Mouse (Mus musculus) MEL (cell line): ENCODE data around the gene Wbp4. TPM values are rescaled to one million over a fixed set of nuclear protein-coding genes. Genes with fewer than 3 reads are reported as not detected.

Experiments
- DNase-seq: peaks from one replicate; pipeline ENCODE4 v3.0.0; 2011; ENCODE audit warnings: low read depth, low spot score
- H3K27ac ChIP-seq: 2 replicates; pipeline ENCODE4 v1.5.1; 2012; ENCODE audit warnings: low read depth, mild to moderate bottlenecking, control low read depth, low read length, moderate library complexity; ENCODE audit not compliant: control insufficient read depth
- H3K27me3 ChIP-seq, 2 experiments: fragments of 150-350 bp in 1 of 2; sonication (generic) in 1 of 2; 2 replicates each; pipeline ENCODE4 v1.6.1; 2012; ENCODE audit warnings: low read length in 2 of 2, mild to moderate bottlenecking in 2 of 2, improper control_type of control experiment in 1 of 2, moderate library complexity in 1 of 2; ENCODE audit not compliant: insufficient read depth in 2 of 2, control insufficient read depth in 1 of 2
- H3K36me3 ChIP-seq, 2 experiments: 2 replicates each; pipeline ENCODE4 v1.6.1; 2012 to 2014; ENCODE audit warnings: low read length in 2 of 2, improper control_type of control experiment in 1 of 2, inconsistent platforms in 1 of 2, mild to moderate bottlenecking in 1 of 2; ENCODE audit not compliant: insufficient read depth in 2 of 2, control insufficient read depth in 1 of 2
- H3K4me1 ChIP-seq, 2 experiments: fragments of 150-350 bp in 1 of 2; sonication (generic) in 1 of 2; 2 replicates each; pipeline ENCODE4 v1.6.1; 2012; ENCODE audit warnings: low read length in 2 of 2, improper control_type of control experiment in 1 of 2, mild to moderate bottlenecking in 1 of 2; ENCODE audit not compliant: insufficient read depth in 2 of 2, control insufficient read depth in 1 of 2
- H3K4me3 ChIP-seq, 2 experiments: fragments of 150-350 bp in 1 of 2; sonication (generic) in 1 of 2; 2 replicates each; pipeline ENCODE4 v1.5.1; 2012; ENCODE audit warnings: low read depth in 2 of 2, low read length in 2 of 2, mild to moderate bottlenecking in 2 of 2, moderate library complexity in 2 of 2, control low read depth in 1 of 2, improper control_type of control experiment in 1 of 2; ENCODE audit not compliant: control insufficient read depth in 1 of 2, insufficient read depth in 1 of 2
- H3K79me2 ChIP-seq: 2 replicates; pipeline ENCODE4 v1.6.1; 2012; ENCODE audit warnings: mild to moderate bottlenecking, low read length, moderate library complexity; ENCODE audit not compliant: control insufficient read depth, poor library complexity, insufficient read depth
- H3K9ac ChIP-seq: 2 replicates; pipeline ENCODE4 v1.6.1; 2012; ENCODE audit warnings: low read depth, mild to moderate bottlenecking, control low read depth, low read length, moderate library complexity; ENCODE audit not compliant: control insufficient read depth, poor library complexity, severe bottlenecking
- H3K9me3 ChIP-seq: fragments of 150-350 bp; sonication (generic); replicated peaks from 2 replicates; pipeline ENCODE4 v1.6.1; 2012; ENCODE audit warnings: mild to moderate bottlenecking, low read length, improper control_type of control experiment, moderate library complexity; ENCODE audit not compliant: insufficient read depth
- EP300 ChIP-seq, 2 experiments: IDR thresholded peaks; 2 replicates each; pipeline ENCODE4 v1.6.1; 2011; ENCODE audit warnings: improper control_type of control experiment in 2 of 2, low read length in 2 of 2, low read depth in 1 of 2, mild to moderate bottlenecking in 1 of 2
- ETS1 ChIP-seq: IDR thresholded peaks from 2 replicates; pipeline ENCODE4 v1.6.1; 2012; ENCODE audit warnings: low read depth, mild to moderate bottlenecking, inconsistent platforms, low read length, improper control_type of control experiment, moderate library complexity
- GABPA ChIP-seq: IDR thresholded peaks from 2 replicates; pipeline ENCODE4 v1.6.1; 2012; ENCODE audit warnings: low read depth, mild to moderate bottlenecking, inconsistent platforms, low read length, improper control_type of control experiment, moderate library complexity
- GATA1 ChIP-seq: IDR thresholded peaks from 2 replicates; pipeline ENCODE4 v1.6.1; 2011; ENCODE audit warnings: low read depth, low read length, improper control_type of control experiment
- HCFC1 ChIP-seq: IDR thresholded peaks from 2 replicates; pipeline ENCODE4 v1.6.1; 2012; ENCODE audit warnings: low read depth, mild to moderate bottlenecking, inconsistent platforms, low read length, improper control_type of control experiment, moderate library complexity
- MAZ ChIP-seq: IDR thresholded peaks from 2 replicates; pipeline ENCODE4 v1.6.1; 2012; ENCODE audit warnings: low read depth, mild to moderate bottlenecking, inconsistent platforms, low read length, improper control_type of control experiment
- MXI1 ChIP-seq: IDR thresholded peaks from 2 replicates; pipeline ENCODE4 v1.6.1; 2011; ENCODE audit warnings: mild to moderate bottlenecking, low read depth, low read length, improper control_type of control experiment
- MYB ChIP-seq: IDR thresholded peaks from 2 replicates; pipeline ENCODE4 v1.6.1; 2011; ENCODE audit warnings: mild to moderate bottlenecking, low read depth, low read length, improper control_type of control experiment
- MYC ChIP-seq: IDR thresholded peaks from 2 replicates; pipeline ENCODE4 v1.6.1; 2011; ENCODE audit warnings: low read depth, mild to moderate bottlenecking, low read length, improper control_type of control experiment, moderate library complexity
- NELFE ChIP-seq: IDR thresholded peaks from 2 replicates; pipeline ENCODE4 v1.6.1; 2011; ENCODE audit warnings: low read depth, low read length, improper control_type of control experiment
- NRF1 ChIP-seq: IDR thresholded peaks from 2 replicates; pipeline ENCODE4 v1.6.1; 2014; ENCODE audit warnings: low read depth, mild to moderate bottlenecking, inconsistent platforms, low read length, improper control_type of control experiment, moderate library complexity; ENCODE audit not compliant: poor library complexity, insufficient read depth, severe bottlenecking
- POLR2AphosphoS2 ChIP-seq: IDR thresholded peaks from 2 replicates; pipeline ENCODE4 v1.6.1; 2011; ENCODE audit warnings: low read length, improper control_type of control experiment
- POLR2AphosphoS5 ChIP-seq: IDR thresholded peaks from 2 replicates; pipeline ENCODE4 v1.6.1; 2012; ENCODE audit warnings: low read depth, borderline replicate concordance, mild to moderate bottlenecking, inconsistent platforms, low read length, moderate library complexity, mixed read lengths
- RAD21 ChIP-seq: IDR thresholded peaks from 2 replicates; pipeline ENCODE4 v1.6.1; 2011; ENCODE audit warnings: mild to moderate bottlenecking, low read depth, low read length, improper control_type of control experiment
- SIN3A ChIP-seq: IDR thresholded peaks from 2 replicates; pipeline ENCODE4 v1.6.1; 2012; ENCODE audit warnings: low read length, improper control_type of control experiment, inconsistent platforms
- SMC3 ChIP-seq: IDR thresholded peaks from 2 replicates; pipeline ENCODE4 v1.6.1; 2011; ENCODE audit warnings: low read depth, low read length, improper control_type of control experiment
- TAL1 ChIP-seq: IDR thresholded peaks from 2 replicates; pipeline ENCODE4 v1.6.1; 2012; ENCODE audit warnings: mild to moderate bottlenecking, inconsistent platforms, low read length, moderate library complexity, mixed read lengths
- TBP ChIP-seq: IDR thresholded peaks from 2 replicates; pipeline ENCODE4 v1.8.0; 2011; ENCODE audit warnings: low read depth, low read length, improper control_type of control experiment
- polyA plus RNA-seq, 2 experiments: library from polyadenylated mRNA; stranded (reverse) in 1 of 2; unstranded in 1 of 2; fragments of >175 nt in 1 of 2; fragments of >200 nt in 1 of 2; gene quantifications; 2 replicates each; pipeline versions ENCODE4 v1.2.1 to v1.2.4; 2012; ENCODE audit warnings: low replicate concordance in 2 of 2, low read depth in 1 of 2; ENCODE audit not compliant: insufficient read length in 2 of 2, insufficient read depth in 1 of 2, missing spikeins in 1 of 2
- total RNA-seq: library from RNA; depleted of rRNA; stranded (reverse); fragments of 300-350 nt; gene quantifications from 2 replicates; pipeline ENCODE4 v1.2.3, GENCODE M21; 2012

The Wbp4 gene
- total and polyA plus RNA-seq, 3 experiments: 15.9 to 87.6 (median 22.1) TPM

GRCm38 (mm10) chr14:79521056-79521455 lies 39.7 kb upstream of the Wbp4 start (continued):
- TF ChIP-seq POLR2AphosphoS2: no peak
- TF ChIP-seq TAL1: no peak
- TF ChIP-seq TBP: no peak

DNA sequence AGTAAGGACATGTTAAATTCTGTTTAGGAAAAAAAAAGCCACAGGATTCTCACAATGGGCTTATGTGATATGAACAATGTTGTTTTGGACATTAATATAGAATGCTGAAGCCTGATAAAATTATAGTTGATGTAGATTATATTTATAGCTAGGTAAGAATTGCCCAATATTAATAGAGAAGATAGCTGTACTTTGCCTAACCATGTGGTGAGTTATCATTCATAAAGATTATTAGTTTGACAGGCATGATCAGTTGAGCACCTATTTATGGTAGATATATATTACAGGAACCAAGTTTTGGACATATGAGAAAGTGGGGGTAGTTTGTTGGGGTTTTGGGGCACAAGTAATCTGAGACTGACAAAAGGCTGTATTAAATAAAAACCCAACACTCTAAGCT lies 39.3 kb upstream of the Wbp4 start:
- DNase-seq: peak; percentile 55
- Histone ChIP-seq H3K4me1 (peaks cover 30 to 32% of the 10 kb centered on the region in 2 experiments), H3K79me2 (peaks cover 74% of the 10 kb centered on the region), H3K9ac (peak overlapping the region; percentile 75), H3K27ac (peak overlapping the region; percentile 100), H3K36me3 (peaks cover 0 to 51% of the 10 kb centered on the region in 2 experiments; a peak in 2 of 4 replicates), H3K4me3 (no peak overlapping the region; a peak in 1 of 4 replicates), H3K27me3 (no peaks in the 10 kb centered on the region), H3K9me3 (no peaks in the 10 kb centered on the region)
- TF ChIP-seq GABPA: no peak
- peak; percentile 74 for TF ChIP-seq MYC
- TF ChIP-seq EP300 (IDR thresholded peaks at IDR 0.05; ENCODE audit: low read depth in 1 of 2, low read length in 2 of 2): peak in 1 of 2 experiments; percentile 63; a peak in 2 of 4 replicates
- no peak for TF ChIP-seq SMC3
- TF ChIP-seq MAZ: no peak
- peak; percentile 57 for TF ChIP-seq SIN3A
- peak; percentile 38; the same call in 1 of the 2 replicates for TF ChIP-seq ETS1
- peak; percentile 41; the same call in 1 of the 2 replicates for TF ChIP-seq HCFC1
- peak; percentile 9; the same call in 1 of the 2 replicates for TF ChIP-seq GATA1
- no peak for TF ChIP-seq NRF1

DNA sequence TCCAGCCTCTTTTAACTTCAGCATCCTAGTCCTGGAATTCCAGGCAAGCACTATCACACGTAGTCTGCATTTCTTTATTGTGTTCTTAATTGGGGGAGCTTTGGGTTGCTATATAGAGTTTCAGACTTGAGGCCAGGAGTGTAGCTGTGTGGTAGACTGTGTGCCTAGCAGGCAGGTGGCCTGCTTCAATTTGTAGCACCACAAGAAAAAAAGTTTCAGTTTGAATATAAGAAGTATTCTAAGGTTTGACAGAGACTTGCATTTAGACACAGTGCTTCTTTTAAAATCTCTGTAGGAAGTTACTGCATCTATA lies 38.3 kb upstream of the Wbp4 start:
- peak; percentile 54 for DNase-seq
- Histone ChIP-seq H3K27ac (peak overlapping the region; percentile 76), H3K79me2 (peaks cover 69% of the 10 kb centered on the region), H3K9me3 (no peaks in the 10 kb centered on the region), H3K4me3 (peak overlapping the region; percentile 69 to 94), H3K27me3 (no peaks in the 10 kb centered on the region), H3K9ac (peak overlapping the region; percentile 80), H3K36me3 (peaks cover 0 to 51% of the 10 kb centered on the region in 2 experiments; a peak in 2 of 4 replicates), H3K4me1 (peaks cover 30 to 32% of the 10 kb centered on the region in 2 experiments)
- TF ChIP-seq POLR2AphosphoS5: no peak
- no peak for TF ChIP-seq POLR2AphosphoS2
- 0 out of 2 replicates have a peak, but pooled peaks have one; percentile 8 for TF ChIP-seq NELFE
- TF ChIP-seq TBP: no peak
- TF ChIP-seq MYB: no peak
- TF ChIP-seq MXI1: peak; percentile 6; the same call in 1 of the 2 replicates
- TF ChIP-seq RAD21: no peak
